Mouse (Mus musculus) NIH3T3 (cell line): Measurements from ENCODE around the gene Pgap3.

ENCODE experiments used
- DNase-seq: peaks from one replicate; pipeline ENCODE4 v3.0.0-alpha.2; 2012; ENCODE audit warnings: low read depth

The Pgap3 gene

GRCm38 (mm10) chr11:98400161-98400726 is at the start of gene Pgap3:
Gene Pgap3 (minus strand): TSS chr11:98400490.
- DNase-seq, result peak; percentile 96

GRCm38 (mm10) chr11:98449419-98449818 is 49.1 kb upstream of the Pgap3 start:
- DNase-seq, result no peak

- DNase-seq, result no peak
These were observed 48.0 kb upstream of the Pgap3 start for GRCm38 (mm10) chr11:98448191-98448790.

- no peak for DNase-seq
These were observed 47.2 kb upstream of the Pgap3 start for GRCm38 (mm10) chr11:98447475-98447834.

GRCm38 (mm10) chr11:98446562-98447474 is 46.5 kb upstream of the Pgap3 start:
- DNase-seq, result no peak

- DNase-seq, result no peak
These were observed 45.9 kb upstream of the Pgap3 start, which contains the start of gene Grb7 for GRCm38 (mm10) chr11:98446213-98446561. Gene Grb7 (plus strand): TSS chr11:98446394.

- DNase-seq, result no peak
These were observed 45.4 kb upstream of the Pgap3 start for GRCm38 (mm10) chr11:98445679-98446078.

- no peak for DNase-seq
These were observed 44.9 kb upstream of the Pgap3 start for GRCm38 (mm10) chr11:98445238-98445637.

GRCm38 (mm10) chr11:98443688-98444087 is 43.4 kb upstream of the Pgap3 start:
- no peak for DNase-seq

- DNase-seq, result peak; percentile 98
These were observed 38.3 kb upstream of the Pgap3 start, which contains the start of gene Mien1 for GRCm38 (mm10) chr11:98438331-98439158. Gene Mien1 (minus strand): TSS chr11:98438991.

- DNase-seq, result peak; percentile 7
These were observed 37.2 kb upstream of the Pgap3 start for GRCm38 (mm10) chr11:98437441-98437840.

GRCm38 (mm10) chr11:98435723-98436122 is 35.4 kb upstream of the Pgap3 start:
- DNase-seq, result no peak

- DNase-seq, result no peak
These were observed 31.6 kb upstream of the Pgap3 start for GRCm38 (mm10) chr11:98431743-98432502.

GRCm38 (mm10) chr11:98428436-98428835 is 28.1 kb upstream of the Pgap3 start:
- DNase-seq, result no peak

- DNase-seq, result no peak
These were observed 26.3 kb upstream of the Pgap3 start for GRCm38 (mm10) chr11:98426592-98426991.

- DNase-seq, result no peak
These were observed 18.8 kb upstream of the Pgap3 start for GRCm38 (mm10) chr11:98418939-98419547.

GRCm38 (mm10) chr11:98418273-98418672 is 18.0 kb upstream of the Pgap3 start:
- no peak for DNase-seq

- DNase-seq, result no peak
These were observed 16.8 kb upstream of the Pgap3 start for GRCm38 (mm10) chr11:98417074-98417473.

GRCm38 (mm10) chr11:98414162-98414561 is 13.9 kb upstream of the Pgap3 start:
- DNase-seq, result no peak

GRCm38 (mm10) chr11:98413731-98414130 is 13.4 kb upstream of the Pgap3 start:
- DNase-seq, result peak; percentile 72

- DNase-seq, result peak; percentile 71
These were observed 12.6 kb upstream of the Pgap3 start for GRCm38 (mm10) chr11:98412797-98413301.
